Comparison of ENCODE assay signal across 10 mouse cellular contexts in the genomic region with DNA sequence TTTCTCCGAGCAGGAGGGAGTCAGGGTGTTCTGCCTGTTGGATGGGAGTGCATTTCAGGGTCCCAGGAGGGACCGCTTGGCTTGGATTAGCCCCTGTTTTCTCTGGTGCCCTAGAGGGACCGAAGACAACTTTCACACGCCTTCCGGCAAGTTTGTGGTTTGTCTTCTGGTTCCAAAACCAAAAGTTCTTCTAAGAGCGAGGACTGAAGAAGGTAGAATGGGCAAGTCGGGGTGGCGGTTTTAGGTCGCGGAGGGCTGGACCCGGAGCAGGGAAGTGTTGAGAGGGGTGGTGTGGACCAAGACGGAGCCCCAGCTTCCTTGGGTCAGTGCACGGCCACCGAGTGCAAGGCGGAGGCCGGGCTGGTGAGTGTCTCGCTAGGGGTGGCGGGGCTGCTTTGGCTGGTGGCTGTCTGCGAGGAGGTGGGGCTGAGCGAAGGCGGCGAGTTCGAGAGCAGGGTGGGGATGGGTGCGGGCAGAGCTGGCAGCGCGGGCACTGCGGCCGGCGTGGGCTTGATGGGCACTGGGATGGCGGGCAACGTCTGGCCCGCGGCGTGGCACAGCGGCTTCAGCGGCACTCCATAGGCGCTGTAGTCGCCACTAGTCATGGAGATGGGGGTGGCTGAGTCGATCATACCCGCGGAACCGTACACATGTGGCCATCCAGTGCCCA. TPM values are rescaled to one million over a fixed set of nuclear protein-coding genes. Genes with fewer than 3 reads are reported as not detected.
DNase-seq lines count a peak whose midpoint lies in the region; ATAC-seq and TF ChIP-seq lines count a peak whose summit lies in the region.
"Had no signal": no experiment of that assay in that cellular context is flagged by ENCODE, and none has a peak within 500 bp of the region (broad histone marks: within the 10 kb centered on the region; RNA-seq: fewer than 3 reads in every experiment).

No protein-coding gene starts in this region.

- no peak for TF ChIP-seq EP300 in heart, adult 2 months (IDR thresholded peaks at IDR 0.05; ENCODE audit: insufficient read depth, low read depth, low read length)

- no peak overlapping the region for H3K27ac ChIP-seq in heart, embryonic 15.5 days
- no peak overlapping the region for H3K27ac ChIP-seq in heart, adult 2 months
- no peak overlapping the region for H3K27ac ChIP-seq in hindbrain, embryonic 12.5 days
- peak overlapping the region; percentile 71 for H3K27ac ChIP-seq in midbrain, embryonic 15.5 days
- H3K27ac ChIP-seq: liver, embryonic 14.5 days had no signal

- H3K4me3 ChIP-seq in heart, embryonic 15.5 days, result peak overlapping the region; percentile 14
- no peak overlapping the region for H3K4me3 ChIP-seq in heart, adult 2 months
- peak overlapping the region; percentile 40 for H3K4me3 ChIP-seq in hindbrain, embryonic 12.5 days
- peak overlapping the region; percentile 35 for H3K4me3 ChIP-seq in midbrain, embryonic 15.5 days

- under 1% methylated on average over 42 of the region's 42 CpGs for WGBS in heart, embryonic 15.5 days
- 2% methylated on average over 42 of the region's 42 CpGs for WGBS in heart, adult 2 months
- WGBS in hindbrain, embryonic 12.5 days, result under 1% methylated on average over 41 of the region's 42 CpGs
- under 1% methylated on average over 42 of the region's 42 CpGs for WGBS in midbrain, embryonic 15.5 days

- TF ChIP-seq POLR2A in heart, adult 2 months (IDR thresholded peaks at IDR 0.05; ENCODE audit: insufficient read depth, low read depth, low read length), result no peak

- DNase-seq in heart, adult 2 months, result no peak
- DNase-seq in embryo, embryonic 10.5 days (ENCODE audit: low spot score), result peak; percentile 51
- no peak for DNase-seq in right cerebral cortex, postnatal 10 days (ENCODE audit: low spot score in 2 of 2)
- no peak for DNase-seq in urinary bladder, postnatal 36 days (ENCODE audit: low spot score in 2 of 2)

- no peak overlapping the region for H3K9ac ChIP-seq in heart, embryonic 15.5 days
- H3K9ac ChIP-seq in heart, adult 2 months (ENCODE audit: low read depth, low read length), result no peak overlapping the region
- H3K9ac ChIP-seq in hindbrain, embryonic 12.5 days, result peak overlapping the region; percentile 62
- H3K9ac ChIP-seq in midbrain, embryonic 15.5 days, result peak overlapping the region; percentile 36
- H3K9ac ChIP-seq: liver, embryonic 14.5 days had no signal

- H3K4me2 ChIP-seq in heart, embryonic 15.5 days, result peak overlapping the region; percentile 22; the same call in 1 of the 2 replicates
- H3K4me2 ChIP-seq in hindbrain, embryonic 12.5 days (replicated peaks), result peak overlapping the region; percentile 56
- peak overlapping the region; percentile 44 for H3K4me2 ChIP-seq in midbrain, embryonic 15.5 days

- no peaks in the 10 kb centered on the region for H3K36me3 ChIP-seq in heart, embryonic 15.5 days
- H3K36me3 ChIP-seq in heart, adult 2 months (ENCODE audit: control insufficient read depth, insufficient read depth, low read length), result no peaks in the 10 kb centered on the region
- H3K36me3 ChIP-seq in hindbrain, embryonic 12.5 days, result no peaks in the 10 kb centered on the region
- no peaks in the 10 kb centered on the region for H3K36me3 ChIP-seq in midbrain, embryonic 15.5 days (replicated peaks)

- TF ChIP-seq CTCF in heart, adult 2 months (IDR thresholded peaks at IDR 0.05), result no peak

- no peak for ATAC-seq in heart, embryonic 15.5 days (replicated peaks; ENCODE audit: insufficient number of reproducible peaks, insufficient read depth, low FRiP score, low read depth)
- no peak for ATAC-seq in hindbrain, embryonic 12.5 days (ENCODE audit: low FRiP score)
- ATAC-seq in midbrain, embryonic 15.5 days (replicated peaks), result no peak
- ATAC-seq in inflammation-experienced regulatory T-cells, adult 6 months, result no peak

- no peaks in the 10 kb centered on the region for H3K9me3 ChIP-seq in heart, embryonic 15.5 days (replicated peaks)
- H3K9me3 ChIP-seq in hindbrain, embryonic 12.5 days (replicated peaks), result no peaks in the 10 kb centered on the region
- no peaks in the 10 kb centered on the region for H3K9me3 ChIP-seq in midbrain, embryonic 15.5 days

- intact Hi-C loops in heart, adult 2 months (cut with DNase I), result no loop called here

- peaks cover 25% of the 10 kb centered on the region for H3K4me1 ChIP-seq in heart, embryonic 15.5 days (replicated peaks)
- H3K4me1 ChIP-seq in heart, adult 2 months (ENCODE audit: control insufficient read depth, insufficient read depth, low read length), result no peaks in the 10 kb centered on the region
- peaks cover 64% of the 10 kb centered on the region for H3K4me1 ChIP-seq in hindbrain, embryonic 12.5 days
- peaks cover 41% of the 10 kb centered on the region for H3K4me1 ChIP-seq in midbrain, embryonic 15.5 days

- no peaks in the 10 kb centered on the region for H3K79me2 ChIP-seq in heart, adult 2 months (replicated peaks; ENCODE audit: control insufficient read depth, insufficient read depth, low read length)

- peaks cover 99% of the 10 kb centered on the region for H3K27me3 ChIP-seq in heart, embryonic 15.5 days
- peaks cover 29% of the 10 kb centered on the region for H3K27me3 ChIP-seq in heart, adult 2 months (ENCODE audit: control insufficient read depth, insufficient read depth, low read length)
- H3K27me3 ChIP-seq in hindbrain, embryonic 12.5 days, result peaks cover 84% of the 10 kb centered on the region
- peaks cover 65% of the 10 kb centered on the region for H3K27me3 ChIP-seq in midbrain, embryonic 15.5 days (replicated peaks)

RNA-seq across cellular contexts. Expression of gene Foxb1, which starts 1.7 kb away (rescaled TPM):
- not detected in 2 replicates for polyA plus RNA-seq in heart, embryonic 15.5 days (2015; fragmentation: Nextera tagmentation; extraction: Ambion mirVana)
- not detected for total RNA-seq in heart, adult 2 months (2021)
- polyA plus RNA-seq in heart, adult 2 months (2012; rRNA removed), result not detected in 2 replicates
- 5.5 and 7.5 TPM in 2 replicates for polyA plus RNA-seq in hindbrain, embryonic 12.5 days (2016; fragmentation: Nextera tagmentation; extraction: Ambion mirVana)
- polyA plus RNA-seq in midbrain, embryonic 15.5 days (2015; fragmentation: Nextera tagmentation; extraction: Ambion mirVana), result 15.1 and 20.7 TPM in 2 replicates
- not detected for polyA plus RNA-seq in inflammation-experienced regulatory T-cells, adult 6 months (2017; shearing (Covaris generic))
- polyA plus RNA-seq: liver, embryonic 14.5 days; small intestine, adult 2 months had no signal

Comparison
In these comparisons a context has a peak if more than half of its experiments do, and no peak if none do; other contexts are left out.
1. H3K9ac ChIP-seq: peak in hindbrain, embryonic 12.5 days (single experiment) and midbrain, embryonic 15.5 days (single experiment); none in heart, embryonic 15.5 days (single experiment) and heart, adult 2 months (single experiment).
2. Peak in every context shown above with its lines, with median percentiles within 50 percentile points of each other: H3K4me2 ChIP-seq.